Mouse (Mus musculus) E14TG2a.4 (cell line): ENCODE results near the gene Dpf1.

ENCODE experiments used
- CTCF ChIP-seq: conservative IDR thresholded peaks from 2 replicates; pipeline ENCODE4 v1.5.1; 2014; ENCODE audit warnings: low read length
- NANOG ChIP-seq: IDR thresholded peaks from 2 replicates; pipeline ENCODE4 v1.6.1; 2014; ENCODE audit warnings: borderline replicate concordance, low read length, mixed read lengths
- POU5F1 ChIP-seq: IDR thresholded peaks from 2 replicates; pipeline ENCODE4 v1.6.1; 2014; ENCODE audit warnings: low read length, borderline replicate concordance

- TF ChIP-seq CTCF (no peak), NANOG (no peak), POU5F1 (no peak)
These were observed 19.9 kb upstream of the Dpf1 start for GRCm38 (mm10) chr7:29283876-29284275.
